Mouse (Mus musculus) G1E (cell line): Measurements from ENCODE around the gene Phf20. TPM values are rescaled to one million over a fixed set of nuclear protein-coding genes. Genes with fewer than 3 reads are reported as not detected.

Experiments
- ATAC-seq: 2 replicates; pipeline ENCODE4 v1.8.0; 2016; ENCODE audit warnings: mild to moderate bottlenecking; ENCODE audit not compliant: insufficient number of reproducible peaks, poor library complexity, low FRiP score, severe bottlenecking; ENCODE audit errors: extremely low read depth
- DNase-seq: peaks from one replicate; pipeline ENCODE4 v3.0.0; 2012; ENCODE audit warnings: low spot score
- H3K27me3 ChIP-seq: 2 replicates; pipeline ENCODE4 v1.6.1; 2012; ENCODE audit warnings: mild to moderate bottlenecking, low read length, inconsistent platforms; ENCODE audit not compliant: insufficient read depth
- H3K36me3 ChIP-seq: replicated peaks from 2 replicates; pipeline ENCODE3; 2012; ENCODE audit warnings: mild to moderate bottlenecking, inconsistent platforms
- H3K4me1 ChIP-seq: 2 replicates; pipeline ENCODE4 v1.6.1; 2012; ENCODE audit warnings: low read depth, low read length, inconsistent platforms, mixed read lengths; ENCODE audit not compliant: insufficient read depth
- H3K4me3 ChIP-seq: 2 replicates; pipeline ENCODE4 v1.5.1; 2012; ENCODE audit warnings: low read depth, mild to moderate bottlenecking, inconsistent platforms, low read length, moderate library complexity, mixed read lengths
- H3K9me3 ChIP-seq: replicated peaks from 2 replicates; pipeline ENCODE4 v1.6.1; 2012; ENCODE audit warnings: inconsistent platforms
- CTCF ChIP-seq: IDR thresholded peaks from 2 replicates; pipeline ENCODE4 v1.5.1; 2012; ENCODE audit warnings: low read depth, low read length, inconsistent platforms, mixed read lengths
- GATA1 ChIP-seq: IDR thresholded peaks from 2 replicates; pipeline ENCODE4 v1.6.1; 2012; ENCODE audit warnings: borderline replicate concordance, low read length, inconsistent platforms, mixed read lengths
- GATA2 ChIP-seq: IDR thresholded peaks from 2 replicates; pipeline ENCODE4 v1.6.1; 2012; ENCODE audit warnings: low read depth, low read length, inconsistent platforms, borderline replicate concordance
- POLR2AphosphoS5 ChIP-seq: IDR thresholded peaks from 2 replicates; pipeline ENCODE4 v1.6.1; 2012; ENCODE audit warnings: low read depth, low read length, inconsistent platforms; ENCODE audit not compliant: insufficient replicate concordance
- TAL1 ChIP-seq: conservative IDR thresholded peaks from 2 replicates; pipeline ENCODE4 v1.6.1; 2012; ENCODE audit warnings: low read depth, low read length, inconsistent platforms, mixed read lengths
- polyA plus RNA-seq: library from polyadenylated mRNA; stranded (reverse); fragments of >175 nt; gene quantifications from 2 replicates; pipeline ENCODE4 v1.2.3, GENCODE M21; 2012
- total RNA-seq, 2 experiments: library from RNA; stranded (forward) in 1 of 2; stranded (reverse) in 1 of 2; fragments of 200-1000 nt in 1 of 2; fragments of >200 nt in 1 of 2; fragmentation: Nextera tagmentation in 1 of 2; gene quantifications; 2 replicates each; pipeline ENCODE4 v1.2.3; 2014 to 2017

Phf20 gene
- total and polyA plus RNA-seq, 3 experiments, result 37.8 to 63.9 (median 45.8) TPM

DNA sequence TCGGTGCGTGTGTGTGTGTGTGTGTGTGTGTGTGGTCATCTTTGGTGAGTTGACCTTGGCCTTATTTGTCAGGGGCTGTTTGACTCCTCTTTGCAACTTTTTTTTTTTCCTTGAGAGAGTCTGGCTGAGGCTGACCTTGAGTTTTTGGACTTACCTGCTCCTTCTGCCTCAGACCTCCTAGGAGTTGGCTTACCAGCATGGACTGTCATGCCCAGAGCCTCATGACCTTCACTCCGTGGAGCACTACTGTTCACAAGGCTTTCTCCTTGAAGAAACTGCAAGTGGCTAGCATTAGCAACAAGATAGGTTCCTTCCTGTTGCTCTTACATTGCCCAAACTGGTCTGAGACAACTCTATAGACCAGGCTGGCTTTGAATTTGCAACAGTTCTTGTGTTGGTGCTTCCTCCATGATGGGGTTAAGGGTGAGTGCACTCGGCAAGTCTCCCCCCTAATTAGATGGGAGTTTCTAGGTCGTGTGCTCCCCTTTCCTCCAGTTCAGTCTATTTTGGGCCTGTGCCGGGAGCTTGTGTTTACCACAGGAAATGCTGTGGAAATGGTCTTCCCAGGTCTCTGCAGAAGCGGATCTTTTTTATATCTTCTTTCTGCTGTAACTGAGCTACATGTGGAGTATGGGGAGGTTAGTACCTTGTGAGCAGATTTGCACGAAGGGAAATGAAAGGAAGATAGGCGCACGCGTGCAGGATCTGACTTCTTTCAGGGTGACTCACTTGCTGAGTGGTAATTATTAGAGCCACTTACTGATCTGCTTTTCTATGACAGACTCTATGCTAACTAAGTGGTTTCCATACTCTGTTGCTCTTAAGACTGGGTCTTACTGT is 61.9 kb downstream of the Phf20 start:
- Histone ChIP-seq H3K27me3 (no peaks in the 10 kb centered on the region), H3K9me3 (no peaks in the 10 kb centered on the region), H3K36me3 (peaks cover 93% of the 10 kb centered on the region), H3K4me1 (no peaks in the 10 kb centered on the region), H3K4me3 (no peak overlapping the region)
- DNase-seq (no peak), ATAC-seq (no peak)
- no peak for TF ChIP-seq GATA2

DNA sequence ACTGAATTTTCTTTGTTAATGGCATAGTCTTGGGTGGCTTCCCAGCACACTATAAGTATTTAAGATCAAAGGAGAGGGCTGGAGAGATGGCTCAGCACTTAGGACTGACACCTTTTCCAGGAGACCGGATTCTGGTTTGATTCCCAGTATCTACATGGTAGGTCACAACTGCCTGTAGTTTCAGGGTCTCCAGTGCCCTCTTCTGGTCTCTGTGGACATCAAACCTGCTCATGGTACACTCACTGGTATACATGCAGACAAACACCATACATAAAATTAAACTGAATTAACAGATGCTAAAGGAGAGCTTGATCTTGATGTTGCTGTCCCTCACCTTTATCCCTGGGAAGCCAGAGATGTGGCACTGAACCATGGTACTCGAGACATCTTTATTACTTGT is 64.7 kb downstream of the Phf20 start:
- no peak overlapping the region for H3K4me3 ChIP-seq
- no peaks in the 10 kb centered on the region for H3K27me3 ChIP-seq
- H3K9me3 ChIP-seq, result no peaks in the 10 kb centered on the region
- no peaks in the 10 kb centered on the region for H3K4me1 ChIP-seq
- no peak for DNase-seq
- ATAC-seq, result no peak
- H3K36me3 ChIP-seq, result peaks cover 91% of the 10 kb centered on the region
- TF ChIP-seq CTCF, result no peak
- no peak for TF ChIP-seq TAL1
- no peak for TF ChIP-seq GATA1
- no peak for TF ChIP-seq POLR2AphosphoS5
- no peak for TF ChIP-seq GATA2

DNA sequence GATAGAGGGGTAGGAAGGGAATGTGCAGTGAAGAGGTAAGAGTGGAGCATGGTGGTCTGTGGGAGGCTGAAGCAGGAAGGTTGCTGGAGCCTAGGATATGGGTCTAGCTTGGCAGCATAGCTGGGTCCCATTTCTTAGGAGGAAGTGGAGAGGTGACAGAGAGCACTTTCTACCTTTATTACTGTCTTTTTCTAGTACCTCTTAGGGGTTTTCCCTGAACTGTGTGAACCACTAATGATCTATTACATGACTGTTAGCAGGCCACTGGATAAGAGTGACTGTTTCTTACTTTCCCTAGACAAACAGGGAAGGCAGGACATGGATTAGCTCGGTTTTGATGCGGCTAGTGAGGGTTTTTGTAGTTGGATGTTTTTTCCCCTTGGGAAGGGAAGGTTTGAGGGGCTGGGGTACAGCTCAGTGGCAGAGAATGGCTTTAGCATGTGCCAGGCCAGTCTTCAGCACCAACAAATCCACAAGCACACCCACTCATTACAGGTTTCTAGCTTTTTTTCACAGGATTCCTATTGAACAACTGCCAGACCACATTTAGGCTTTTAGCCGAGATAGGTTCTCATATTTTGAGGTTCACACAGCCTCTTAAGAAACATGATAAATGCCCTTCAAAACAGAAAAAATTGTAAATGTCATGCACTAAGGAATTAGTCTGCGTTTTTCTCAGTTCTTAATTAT is 67.1 kb downstream of the Phf20 start:
- Histone ChIP-seq H3K4me3 (no peak overlapping the region), H3K36me3 (peaks cover 83% of the 10 kb centered on the region), H3K27me3 (no peaks in the 10 kb centered on the region), H3K9me3 (no peaks in the 10 kb centered on the region), H3K4me1 (no peaks in the 10 kb centered on the region)
- TF ChIP-seq GATA2, result no peak
- no peak for TF ChIP-seq GATA1
- no peak for TF ChIP-seq POLR2AphosphoS5
- TF ChIP-seq CTCF, result no peak
- no peak for TF ChIP-seq TAL1
- DNase-seq (no peak), ATAC-seq (no peak)

DNA sequence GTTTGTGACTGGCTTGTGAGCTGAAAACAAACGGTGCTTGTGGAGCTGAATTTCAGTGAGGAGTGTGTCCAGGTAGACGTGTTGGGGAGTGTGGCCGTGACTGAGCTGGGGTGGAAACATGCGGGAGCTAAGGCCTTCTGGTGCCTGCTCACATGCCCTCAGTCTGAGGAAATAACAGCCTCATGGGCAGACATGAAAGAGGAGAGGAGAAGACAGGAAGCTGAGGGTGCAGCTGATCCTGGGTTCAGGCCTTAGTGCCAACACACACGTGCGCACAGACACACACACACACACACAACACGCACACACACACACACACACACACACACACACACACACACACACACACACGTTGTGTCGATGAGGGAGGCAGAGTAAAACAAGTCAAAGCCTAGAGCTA is 71.4 kb downstream of the Phf20 start:
- Histone ChIP-seq H3K36me3 (peaks cover 72% of the 10 kb centered on the region), H3K4me3 (no peak overlapping the region), H3K9me3 (no peaks in the 10 kb centered on the region), H3K27me3 (no peaks in the 10 kb centered on the region), H3K4me1 (peaks cover 2% of the 10 kb centered on the region; the same call in 1 of the 2 replicates)
- no peak for ATAC-seq
- TF ChIP-seq CTCF (no peak), GATA2 (no peak), POLR2AphosphoS5 (no peak), TAL1 (no peak), GATA1 (no peak)
- DNase-seq, result no peak

DNA sequence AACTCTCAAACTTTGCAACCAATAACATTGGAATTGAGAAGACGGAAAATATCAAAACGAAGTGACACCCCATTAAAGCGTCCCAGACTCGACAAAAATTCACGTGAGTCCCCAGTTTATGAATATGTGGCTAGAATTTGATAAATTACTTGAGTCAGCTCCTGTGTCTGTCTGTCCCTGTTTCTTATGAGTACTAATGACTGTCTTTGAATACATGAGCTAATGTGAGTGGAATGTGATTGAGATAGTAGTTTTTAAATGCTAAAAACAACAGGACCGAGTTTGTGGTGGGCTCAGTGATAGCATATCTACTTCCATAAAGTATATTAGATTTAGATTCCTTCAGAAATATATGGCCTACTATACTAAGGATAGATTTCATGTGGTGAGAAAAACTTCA is 76.3 kb downstream of the Phf20 start:
- no peak for TF ChIP-seq TAL1
- no peak for TF ChIP-seq GATA2

DNA sequence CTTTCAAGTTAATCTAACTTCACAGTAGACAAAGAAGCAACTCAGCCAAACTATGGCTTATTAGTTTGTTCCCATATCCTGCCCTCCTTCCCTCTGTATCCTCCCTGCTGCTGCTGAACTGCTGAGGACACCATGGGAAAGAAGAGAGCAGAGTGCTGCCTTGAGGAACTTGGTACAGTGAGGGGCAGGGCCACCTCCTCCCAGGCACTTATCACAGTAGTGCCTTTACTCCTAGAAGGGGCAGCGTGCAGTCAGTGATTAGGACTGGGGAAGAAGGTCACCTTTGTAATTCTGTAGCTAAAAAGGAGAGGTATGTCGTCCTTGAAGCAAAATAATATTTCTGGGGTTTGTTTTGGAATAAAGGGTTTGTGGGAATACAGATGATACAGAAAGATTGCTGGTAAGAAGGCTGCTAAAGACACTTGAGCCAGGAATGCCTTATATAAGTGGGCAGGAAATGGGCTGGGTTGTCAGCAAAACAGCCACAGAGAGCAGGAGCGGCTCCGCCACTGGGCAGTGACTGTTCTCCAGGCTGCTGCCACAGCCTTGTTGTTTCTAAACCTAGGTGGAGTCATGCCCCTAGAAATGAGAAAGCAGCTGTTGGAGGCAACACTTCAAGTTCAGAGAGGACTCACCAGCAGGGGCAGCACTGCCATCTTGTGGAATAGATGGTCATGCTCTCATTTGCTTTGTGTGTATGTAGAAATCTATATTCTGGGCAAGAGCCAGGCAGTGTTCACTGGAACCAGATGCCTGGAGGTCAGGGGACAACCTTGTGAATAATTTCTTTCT is 82.2 kb downstream of the Phf20 start:
- DNase-seq, result peak; percentile 55
- TF ChIP-seq CTCF (peak; percentile 33; the same call in 1 of the 2 replicates), GATA1 (no peak)
- no peak; the same call in 1 of the 2 replicates for ATAC-seq
- H3K4me3 ChIP-seq, result no peak overlapping the region
- no peaks in the 10 kb centered on the region for H3K27me3 ChIP-seq
- no peaks in the 10 kb centered on the region for H3K9me3 ChIP-seq
- peaks cover 76% of the 10 kb centered on the region for H3K36me3 ChIP-seq
- peaks cover 3% of the 10 kb centered on the region; the same call in 1 of the 2 replicates for H3K4me1 ChIP-seq

More for the DNA sequence above, 76.3 kb downstream of the Phf20 start:
- peaks cover 67% of the 10 kb centered on the region for H3K36me3 ChIP-seq
- ATAC-seq (no peak), DNase-seq (no peak)
- peaks cover 2% of the 10 kb centered on the region; the same call in 1 of the 2 replicates for H3K4me1 ChIP-seq
- no peaks in the 10 kb centered on the region for H3K9me3 ChIP-seq
- H3K27me3 ChIP-seq, result no peaks in the 10 kb centered on the region
- H3K4me3 ChIP-seq, result no peak overlapping the region
